Mouse (Mus musculus): ENCODE measurements around the gene Rcor1. TPM values are rescaled to one million over a fixed set of nuclear protein-coding genes. Genes with fewer than 3 reads are reported as not detected.

Rcor1 gene
- polyA plus RNA-seq, 1 experiment from 2014 or later, result 10.4 TPM

GRCm38 (mm10) chr12:111036198-111036775 is 2.9 kb upstream of the Rcor1 start:
- DNase-seq (ENCODE audit: low spot score, missing footprints) (no peak), ATAC-seq (ENCODE audit: low FRiP score) (no peak)
- Histone ChIP-seq H3K27ac (ENCODE audit: low read depth, low read length) (no peak overlapping the region), H3K27me3 (ENCODE audit: control insufficient read depth, insufficient read depth, low read length) (no peaks in the 10 kb centered on the region), H3K4me1 (ENCODE audit: control insufficient read depth, insufficient read depth, low read length) (peaks cover 15% of the 10 kb centered on the region), H3K4me3 (ENCODE audit: low read depth, low read length) (no peak overlapping the region), H3K9ac (ENCODE audit: low read length) (no peak overlapping the region), H3K4me2 (no peak overlapping the region), H3K9me3 (ENCODE audit: control insufficient read depth, low read length) (no peaks in the 10 kb centered on the region), H3K36me3 (ENCODE audit: control insufficient read depth, insufficient read depth, low read length) (no peaks in the 10 kb centered on the region)

DNA sequence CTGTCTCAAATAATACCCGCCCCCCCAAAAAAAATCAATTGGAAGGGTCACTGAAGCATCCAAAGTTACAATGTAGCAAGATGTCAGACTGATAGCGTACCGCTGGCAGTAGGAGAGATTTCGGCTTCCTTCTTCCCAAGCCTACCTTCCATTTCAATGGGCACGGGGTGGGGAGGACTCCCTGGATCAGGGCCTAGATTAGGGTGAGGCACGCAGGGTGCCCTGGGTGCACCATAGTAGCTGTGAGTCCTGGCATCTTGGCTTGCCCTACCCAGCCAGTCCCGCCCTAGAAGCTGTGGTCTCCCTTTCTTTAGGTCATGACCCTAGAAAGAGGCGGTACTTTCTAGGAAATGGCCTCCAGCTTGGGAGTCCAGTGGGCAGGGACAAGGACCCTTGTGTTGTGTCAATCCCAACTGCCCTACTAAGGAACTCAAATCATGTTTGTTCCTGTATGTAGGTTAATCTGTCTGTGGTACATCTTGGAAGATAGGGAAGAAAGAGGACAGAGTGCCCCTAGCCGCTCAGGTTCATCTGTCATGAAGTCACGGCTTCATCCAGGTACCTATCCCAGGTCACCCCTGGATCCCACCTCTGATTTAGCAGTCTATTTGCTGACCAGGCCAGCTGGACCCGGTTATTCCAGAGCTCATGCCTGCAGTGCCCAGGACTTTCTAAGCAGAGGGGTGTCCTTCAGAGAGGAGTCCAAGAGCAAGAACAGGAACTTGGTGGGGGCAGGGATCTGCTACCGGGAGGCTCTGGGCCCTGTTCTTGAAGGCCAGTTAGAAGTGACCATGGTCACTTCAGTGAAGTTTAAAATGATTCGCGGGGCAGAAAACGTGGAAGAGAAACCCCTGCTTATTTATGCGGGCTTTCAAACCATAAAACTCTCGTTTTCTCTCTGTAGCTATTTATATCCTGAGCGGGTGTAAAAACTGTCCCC is 1.6 kb upstream of the Rcor1 start:
- WGBS, result 59% methylated on average over 18 of the region's 18 CpGs
- H3K27ac ChIP-seq (ENCODE audit: low read depth, low read length), result peak overlapping the region; percentile 95; the same call in 1 of the 2 replicates
- DNase-seq (ENCODE audit: low spot score, missing footprints) (peak; percentile 86), ATAC-seq (ENCODE audit: low FRiP score) (no peak)
- no peaks in the 10 kb centered on the region for H3K36me3 ChIP-seq (ENCODE audit: control insufficient read depth, insufficient read depth, low read length)
- H3K4me3 ChIP-seq (ENCODE audit: low read depth, low read length), result peak overlapping the region; percentile 99
- H3K9me3 ChIP-seq (ENCODE audit: control insufficient read depth, low read length), result no peaks in the 10 kb centered on the region
- peak overlapping the region; percentile 81 for H3K4me2 ChIP-seq
- peak overlapping the region; percentile 93 for H3K9ac ChIP-seq (ENCODE audit: low read length)
- no peaks in the 10 kb centered on the region for H3K27me3 ChIP-seq (ENCODE audit: control insufficient read depth, insufficient read depth, low read length)
- H3K4me1 ChIP-seq (ENCODE audit: control insufficient read depth, insufficient read depth, low read length), result peaks cover 18% of the 10 kb centered on the region

GRCm38 (mm10) chr12:111038231-111038975 is 748 bp upstream of the Rcor1 start:
- peak overlapping the region; percentile 93 for H3K9ac ChIP-seq (ENCODE audit: low read length)
- no peaks in the 10 kb centered on the region for H3K9me3 ChIP-seq (ENCODE audit: control insufficient read depth, low read length)
- DNase-seq (ENCODE audit: low spot score, missing footprints) (peak; percentile 99), ATAC-seq (ENCODE audit: low FRiP score) (peak; percentile 67)
- H3K27ac ChIP-seq (ENCODE audit: low read depth, low read length), result peak overlapping the region; percentile 95
- WGBS, result under 1% methylated on average over 54 of the region's 54 CpGs
- peak overlapping the region; percentile 99 for H3K4me3 ChIP-seq (ENCODE audit: low read depth, low read length)
- H3K4me1 ChIP-seq (ENCODE audit: control insufficient read depth, insufficient read depth, low read length), result peaks cover 18% of the 10 kb centered on the region
- no peaks in the 10 kb centered on the region for H3K36me3 ChIP-seq (ENCODE audit: control insufficient read depth, insufficient read depth, low read length)
- H3K4me2 ChIP-seq, result peak overlapping the region; percentile 81
- H3K27me3 ChIP-seq (ENCODE audit: control insufficient read depth, insufficient read depth, low read length), result no peaks in the 10 kb centered on the region

GRCm38 (mm10) chr12:111039771-111040530 is 800 bp downstream of the Rcor1 start:
- Histone ChIP-seq H3K9ac (ENCODE audit: low read length) (peak overlapping the region; percentile 96), H3K4me2 (peak overlapping the region; percentile 93), H3K4me1 (ENCODE audit: control insufficient read depth, insufficient read depth, low read length) (peaks cover 18% of the 10 kb centered on the region), H3K4me3 (ENCODE audit: low read depth, low read length) (peak overlapping the region; percentile 99), H3K27ac (ENCODE audit: low read depth, low read length) (peak overlapping the region; percentile 97), H3K27me3 (ENCODE audit: control insufficient read depth, insufficient read depth, low read length) (no peaks in the 10 kb centered on the region), H3K36me3 (ENCODE audit: control insufficient read depth, insufficient read depth, low read length) (no peaks in the 10 kb centered on the region; the same call in 1 of the 2 replicates), H3K9me3 (ENCODE audit: control insufficient read depth, low read length) (no peaks in the 10 kb centered on the region)
- DNase-seq (ENCODE audit: low spot score, missing footprints) (peak; percentile 94), ATAC-seq (ENCODE audit: low FRiP score) (0 out of 2 replicates have a peak, but pooled peaks have one; percentile 1)
- under 1% methylated on average over 65 of the region's 65 CpGs for WGBS

- no peak for ATAC-seq (ENCODE audit: low FRiP score)
- H3K9me3 ChIP-seq (ENCODE audit: control insufficient read depth, low read length), result no peaks in the 10 kb centered on the region
- no peaks in the 10 kb centered on the region for H3K27me3 ChIP-seq (ENCODE audit: control insufficient read depth, insufficient read depth, low read length)
- peak overlapping the region; percentile 93 for H3K4me2 ChIP-seq
- no peaks in the 10 kb centered on the region; the same call in 1 of the 2 replicates for H3K36me3 ChIP-seq (ENCODE audit: control insufficient read depth, insufficient read depth, low read length)
- no peak overlapping the region for H3K27ac ChIP-seq (ENCODE audit: low read depth, low read length)
- H3K4me1 ChIP-seq (ENCODE audit: control insufficient read depth, insufficient read depth, low read length), result peaks cover 18% of the 10 kb centered on the region
- 5% methylated on average over 3 of the region's 3 CpGs for WGBS
- H3K4me3 ChIP-seq (ENCODE audit: low read depth, low read length), result peak overlapping the region; percentile 99
- DNase-seq (ENCODE audit: low spot score, missing footprints), result no peak
- H3K9ac ChIP-seq (ENCODE audit: low read length), result peak overlapping the region; percentile 96
Observed at GRCm38 (mm10) chr12:111040531-111040860, 1.3 kb downstream of the Rcor1 start.

GRCm38 (mm10) chr12:111041196-111041595 is 2.0 kb downstream of the Rcor1 start:
- no peak overlapping the region for H3K27ac ChIP-seq (ENCODE audit: low read depth, low read length)
- H3K4me3 ChIP-seq (ENCODE audit: low read depth, low read length), result peak overlapping the region; percentile 99
- DNase-seq (ENCODE audit: low spot score, missing footprints) (peak; percentile 89), ATAC-seq (ENCODE audit: low FRiP score) (no peak)
- no peaks in the 10 kb centered on the region for H3K9me3 ChIP-seq (ENCODE audit: control insufficient read depth, low read length)
- no peaks in the 10 kb centered on the region; the same call in 1 of the 2 replicates for H3K36me3 ChIP-seq (ENCODE audit: control insufficient read depth, insufficient read depth, low read length)
- H3K4me2 ChIP-seq, result peak overlapping the region; percentile 93
- peak overlapping the region; percentile 96; the same call in 1 of the 2 replicates for H3K9ac ChIP-seq (ENCODE audit: low read length)
- no peaks in the 10 kb centered on the region for H3K27me3 ChIP-seq (ENCODE audit: control insufficient read depth, insufficient read depth, low read length)
- peaks cover 18% of the 10 kb centered on the region for H3K4me1 ChIP-seq (ENCODE audit: control insufficient read depth, insufficient read depth, low read length)
- WGBS, result 62% methylated on average over 4 of the region's 4 CpGs

DNA sequence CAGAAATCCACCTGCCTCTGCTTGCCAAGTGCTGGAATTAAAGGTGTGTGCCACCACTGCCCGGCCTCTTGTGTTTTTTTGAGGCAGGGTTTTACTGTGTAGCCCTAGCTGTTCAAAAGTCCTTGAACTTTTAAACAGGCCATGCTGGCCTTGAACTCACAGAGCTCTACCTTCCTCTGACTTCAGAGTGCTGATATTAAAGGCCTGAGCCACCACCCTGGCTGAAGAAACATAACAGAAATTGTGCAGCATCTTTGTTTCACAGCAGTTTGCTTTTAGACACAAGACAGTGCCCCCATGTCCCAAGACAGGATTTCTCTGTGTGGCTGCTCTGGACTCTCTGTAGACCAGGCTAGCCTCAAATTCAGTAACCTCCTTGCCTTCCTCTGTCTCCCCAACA is 3.2 kb downstream of the Rcor1 start:
- 94% methylated on average over 1 of the region's 1 CpGs for WGBS
- DNase-seq (ENCODE audit: low spot score, missing footprints), result no peak

GRCm38 (mm10) chr12:111044880-111045279 is 5.7 kb downstream of the Rcor1 start:
- WGBS, result 92% methylated on average over 2 of the region's 2 CpGs
- H3K4me3 ChIP-seq (ENCODE audit: low read depth, low read length), result no peak overlapping the region
- H3K9me3 ChIP-seq (ENCODE audit: control insufficient read depth, low read length), result no peaks in the 10 kb centered on the region
- no peak for ATAC-seq (ENCODE audit: low FRiP score)
- no peak overlapping the region for H3K4me2 ChIP-seq
- DNase-seq (ENCODE audit: low spot score, missing footprints), result no peak
- no peak overlapping the region for H3K9ac ChIP-seq (ENCODE audit: low read length)
- no peak overlapping the region for H3K27ac ChIP-seq (ENCODE audit: low read depth, low read length)
- peaks cover 12% of the 10 kb centered on the region for H3K4me1 ChIP-seq (ENCODE audit: control insufficient read depth, insufficient read depth, low read length)
- no peaks in the 10 kb centered on the region for H3K27me3 ChIP-seq (ENCODE audit: control insufficient read depth, insufficient read depth, low read length)
- H3K36me3 ChIP-seq (ENCODE audit: control insufficient read depth, insufficient read depth, low read length), result no peaks in the 10 kb centered on the region; the same call in 1 of the 2 replicates

More for the DNA sequence above, 3.2 kb downstream of the Rcor1 start:
- no peak for ATAC-seq (ENCODE audit: low FRiP score)
- H3K9me3 ChIP-seq (ENCODE audit: control insufficient read depth, low read length), result no peaks in the 10 kb centered on the region
- no peaks in the 10 kb centered on the region for H3K27me3 ChIP-seq (ENCODE audit: control insufficient read depth, insufficient read depth, low read length)
- no peaks in the 10 kb centered on the region; the same call in 1 of the 2 replicates for H3K36me3 ChIP-seq (ENCODE audit: control insufficient read depth, insufficient read depth, low read length)
- H3K4me1 ChIP-seq (ENCODE audit: control insufficient read depth, insufficient read depth, low read length), result peaks cover 18% of the 10 kb centered on the region
- H3K4me2 ChIP-seq, result no peak overlapping the region
- no peak overlapping the region for H3K27ac ChIP-seq (ENCODE audit: low read depth, low read length)
- H3K4me3 ChIP-seq (ENCODE audit: low read depth, low read length), result no peak overlapping the region
- no peak overlapping the region for H3K9ac ChIP-seq (ENCODE audit: low read length)
